Mouse (Mus musculus) CD8-positive naive resting alpha-beta T cell, adult 2 months (primary cell): Measurements from ENCODE around the gene Ap5b1.

Source experiments
- DNase-seq, 2 experiments: peaks; one replicate each; pipeline ENCODE4 v3.0.0; 2022; ENCODE audit warnings: low read depth in 2 of 2, low spot score in 2 of 2

Gene Ap5b1

GRCm38 (mm10) chr19:5609547-5610404 lies 42.0 kb downstream of the Ap5b1 start, which contains the start of gene Kat5:
Kat5 (minus strand) TSS chr19:5610237.
- peak; percentile 87 to 91 for DNase-seq

GRCm38 (mm10) chr19:5611973-5612372 lies 44.1 kb downstream of the Ap5b1 start:
- peak in 1 of 2 experiments; percentile 30 for DNase-seq

- DNase-seq: no peak
These were observed 45.1 kb downstream of the Ap5b1 start for GRCm38 (mm10) chr19:5612762-5613411.

GRCm38 (mm10) chr19:5614953-5615352 lies 47.1 kb downstream of the Ap5b1 start:
- DNase-seq: no peak

- no peak for DNase-seq
These were observed 52.2 kb downstream of the Ap5b1 start for GRCm38 (mm10) chr19:5620007-5620406.
